Mouse (Mus musculus): ENCODE data around the gene Pak6.

- no peak for TF ChIP-seq CTCF (IDR thresholded peaks at IDR 0.05; ENCODE audit: insufficient read depth, low read depth, low read length)
- no peak for TF ChIP-seq POLR2A (IDR thresholded peaks at IDR 0.05; ENCODE audit: insufficient read depth, low read depth, low read length)
Observed at GRCm38 (mm10) chr2:118679577-118679976, 16.5 kb downstream of the Pak6 start.
